Mouse (Mus musculus) adrenal gland, postnatal 10 days (tissue): Measurements from ENCODE around the gene Smc5. TPM values are rescaled to one million over a fixed set of nuclear protein-coding genes. Genes with fewer than 3 reads are reported as not detected.

Experiments
- DNase-seq: peaks from one replicate; pipeline ENCODE4 v3.0.0; 2021; ENCODE audit warnings: mixed read lengths
- total RNA-seq, 2 experiments: library from RNA; stranded (reverse); gene quantifications; 2 replicates each; pipeline ENCODE4 v1.2.3; 2021

Gene Smc5
- total RNA-seq, 2 experiments from 2014 or later: 27.0 to 39.8 TPM

DNA sequence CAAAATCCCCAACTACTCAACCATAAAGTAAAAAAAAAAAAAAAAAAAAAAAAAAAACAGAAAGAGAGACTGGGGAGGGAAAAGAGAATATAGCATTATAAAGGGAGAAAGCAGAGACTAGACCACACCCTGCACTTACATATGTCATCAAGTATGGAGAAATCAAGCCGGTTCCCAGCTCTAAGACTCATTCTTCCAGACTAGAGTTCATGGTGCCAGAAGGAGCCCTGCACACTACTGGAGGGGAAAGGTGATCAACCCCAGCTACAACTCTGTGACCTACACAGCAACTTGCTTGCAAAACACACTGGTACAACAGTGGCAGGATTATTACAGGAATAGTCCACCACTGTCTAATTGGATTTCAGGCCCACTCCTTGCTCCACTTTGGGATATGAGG is 84.0 kb downstream of the Smc5 start:
- no peak for DNase-seq

- DNase-seq: no peak
Measured at GRCm38 (mm10) chr19:23188986-23189385, 84.7 kb downstream of the Smc5 start.

- DNase-seq: no peak
Measured at GRCm38 (mm10) chr19:23187732-23188131, 86.0 kb downstream of the Smc5 start.

DNA sequence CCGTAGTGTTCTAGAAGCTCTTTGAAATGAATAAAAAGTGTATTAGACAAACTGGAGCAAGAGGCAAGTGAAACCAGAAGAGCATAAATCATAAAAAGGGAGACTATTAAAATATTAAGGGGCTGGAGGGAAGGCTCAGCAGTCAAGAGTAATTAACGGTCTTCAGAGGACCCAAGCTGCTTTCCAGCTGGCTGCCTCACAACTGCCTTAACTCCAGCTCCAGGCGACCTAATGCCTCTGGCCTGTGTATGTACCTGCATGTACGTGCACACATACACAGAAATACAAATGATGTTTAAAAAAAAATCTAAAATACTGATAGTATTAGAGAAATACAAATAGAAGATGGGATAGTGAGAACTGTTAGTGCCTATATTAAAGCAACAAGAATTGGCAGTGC is 89.6 kb downstream of the Smc5 start:
- DNase-seq: no peak

- no peak for DNase-seq
Measured at GRCm38 (mm10) chr19:23183493-23183892, 90.2 kb downstream of the Smc5 start.

GRCm38 (mm10) chr19:23178533-23178932 is 95.2 kb downstream of the Smc5 start:
- no peak for DNase-seq

DNA sequence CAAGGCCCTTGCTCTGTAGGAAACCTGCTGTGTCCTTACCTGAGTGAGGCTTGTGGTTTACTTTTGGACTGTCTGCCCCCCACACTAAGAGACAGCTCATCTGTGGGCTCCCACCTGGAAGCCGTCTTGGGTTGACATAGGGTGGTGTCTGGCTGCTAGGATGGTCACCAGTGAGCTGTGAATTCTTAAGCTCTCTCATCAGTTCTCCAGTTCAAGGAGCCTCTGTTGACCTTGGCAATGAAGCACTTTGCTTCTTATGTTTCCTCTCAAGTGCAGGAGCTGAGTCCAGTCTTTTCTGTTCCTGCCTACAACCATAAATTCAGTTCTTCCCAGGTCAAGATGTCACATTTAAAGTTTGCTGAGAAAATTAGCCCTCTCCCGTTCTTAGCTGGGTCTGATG is 98.2 kb downstream of the Smc5 start:
- no peak for DNase-seq

GRCm38 (mm10) chr19:23175090-23175489 is 98.6 kb downstream of the Smc5 start:
- DNase-seq: no peak

DNA sequence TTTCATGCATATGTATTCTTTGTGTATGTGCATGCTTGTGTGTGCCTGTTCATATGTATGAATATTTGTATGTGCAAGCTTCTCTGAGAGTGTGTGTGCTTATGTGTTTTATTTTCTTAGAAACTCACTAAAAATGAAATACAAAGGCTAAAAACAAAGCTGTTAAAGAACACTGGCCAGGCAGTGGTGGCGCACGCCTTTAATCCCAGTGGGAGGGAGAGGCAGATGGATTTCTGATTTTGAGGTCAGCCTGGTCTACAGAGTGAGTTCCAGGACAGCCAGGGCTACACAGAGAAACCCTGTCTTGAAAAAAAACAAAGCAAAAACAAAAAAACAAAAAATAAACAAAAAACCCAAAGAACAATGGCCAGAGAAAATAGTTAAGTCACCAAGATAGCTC is 102.6 kb downstream of the Smc5 start:
- no peak for DNase-seq

DNA sequence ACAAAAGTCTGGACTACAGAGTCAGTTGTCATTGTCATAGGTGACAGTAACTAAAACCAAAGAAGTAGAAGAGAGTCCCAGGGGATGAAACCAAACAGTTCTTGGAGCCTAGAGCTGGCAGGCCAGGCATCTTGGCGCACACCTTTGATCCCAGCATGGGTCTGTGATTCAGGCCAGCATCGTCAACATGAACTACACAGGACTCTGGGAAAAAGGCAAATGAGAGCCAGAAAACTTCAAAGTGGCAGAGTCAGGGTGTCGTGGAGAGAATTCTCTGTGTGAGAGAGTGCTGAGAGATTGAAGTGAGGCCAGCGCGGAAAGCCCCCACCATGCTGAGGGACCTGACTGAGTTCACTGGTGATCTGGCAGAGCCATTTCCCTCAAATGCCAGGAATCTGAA is 103.2 kb downstream of the Smc5 start:
- no peak for DNase-seq

DNA sequence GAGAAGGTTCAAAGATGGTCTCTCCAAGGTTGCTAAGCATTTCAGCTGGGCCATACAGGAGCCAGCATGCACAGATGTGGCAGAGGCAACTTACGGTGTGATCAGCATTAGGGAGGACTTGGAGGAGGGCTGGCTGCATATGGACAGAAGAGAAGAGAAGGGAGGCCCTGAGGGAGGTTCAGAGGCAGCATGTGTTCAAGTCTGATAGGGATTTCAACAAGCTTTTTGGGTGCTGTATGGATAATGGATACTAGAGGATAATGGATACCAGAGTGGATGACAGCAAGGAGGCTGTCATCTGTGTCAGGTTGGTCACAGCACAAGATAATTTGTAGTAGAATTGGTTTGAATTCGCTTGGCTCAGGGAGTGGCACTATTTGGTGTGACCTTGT is 104.0 kb downstream of the Smc5 start:
- no peak for DNase-seq

GRCm38 (mm10) chr19:23168899-23169658 is 104.6 kb downstream of the Smc5 start:
- DNase-seq: no peak

- no peak for DNase-seq
Measured at GRCm38 (mm10) chr19:23166550-23167284, 107.0 kb downstream of the Smc5 start.

DNA sequence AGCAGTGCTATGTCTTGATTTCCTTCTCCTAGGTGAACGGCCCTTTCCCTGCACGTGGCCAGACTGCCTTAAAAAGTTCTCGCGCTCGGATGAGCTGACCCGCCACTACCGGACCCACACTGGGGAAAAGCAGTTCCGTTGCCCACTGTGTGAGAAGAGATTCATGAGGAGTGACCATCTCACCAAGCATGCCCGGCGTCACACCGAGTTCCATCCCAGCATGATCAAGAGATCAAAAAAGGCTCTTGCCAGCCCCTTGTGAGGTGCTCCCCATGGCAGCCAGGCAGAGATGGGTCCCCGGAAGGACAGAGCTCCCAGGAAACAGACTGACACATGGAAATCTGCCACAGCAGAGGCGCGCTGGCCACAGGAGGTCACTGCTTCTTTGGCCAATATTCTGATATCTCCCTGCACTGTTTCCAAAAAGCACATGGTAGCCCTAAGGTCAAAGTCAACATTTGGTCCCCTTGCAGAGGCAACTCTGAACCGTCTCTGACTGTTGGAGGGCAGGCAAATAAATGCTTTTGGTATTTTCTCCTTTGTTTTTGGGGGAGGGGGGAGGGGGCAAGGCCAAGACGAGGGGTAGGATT is 109.0 kb downstream of the Smc5 start:
- DNase-seq: no peak

- DNase-seq: no peak
Measured at GRCm38 (mm10) chr19:23163361-23163760, 110.3 kb downstream of the Smc5 start.

- no peak for DNase-seq
Measured at GRCm38 (mm10) chr19:23162877-23163276, 110.8 kb downstream of the Smc5 start.

DNA sequence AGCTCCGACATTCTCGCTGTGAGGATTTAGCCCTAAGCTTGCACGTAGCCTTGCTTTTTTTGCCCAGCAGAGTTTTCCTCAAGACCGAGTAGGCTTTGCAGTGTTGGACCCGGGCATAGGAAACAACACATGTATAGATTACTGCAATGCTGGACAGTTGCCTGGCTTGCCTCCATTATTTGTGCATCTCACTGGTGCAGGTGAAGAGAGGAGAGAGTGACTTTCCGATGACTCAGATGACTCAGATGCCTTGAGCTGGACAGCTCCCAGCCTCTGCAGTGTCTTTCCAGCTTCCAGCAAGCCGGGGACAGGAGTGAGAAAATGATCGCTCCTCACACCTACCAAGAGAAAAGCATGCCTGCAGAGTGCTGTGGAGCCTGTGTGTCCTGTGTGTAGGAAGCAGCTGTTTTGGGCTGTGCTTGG is 111.3 kb downstream of the Smc5 start:
- peak; percentile 45 for DNase-seq

- DNase-seq: no peak
Measured at GRCm38 (mm10) chr19:23159780-23160395, 113.8 kb downstream of the Smc5 start.

Other genes starting within 250 kb of the Smc5 start
- 100 to 1,000 TPM in 1 of 2 experiments, 10 to 100 TPM in 1; 61.3 to 109 TPM for gene Klf9, start 132.7 kb downstream of the Smc5 start, total RNA-seq
- 1 to 10 TPM; 2.2 to 3.7 TPM for gene Mamdc2, start 174.5 kb upstream of the Smc5 start, total RNA-seq